Mouse (Mus musculus) G1E (cell line): ENCODE data around the gene Cend1.

Experiments
- CTCF ChIP-seq: IDR thresholded peaks from 2 replicates; pipeline ENCODE4 v1.5.1; 2012; ENCODE audit warnings: low read depth, low read length, inconsistent platforms, mixed read lengths
- GATA1 ChIP-seq: IDR thresholded peaks from 2 replicates; pipeline ENCODE4 v1.6.1; 2012; ENCODE audit warnings: borderline replicate concordance, low read length, inconsistent platforms, mixed read lengths
- GATA2 ChIP-seq: IDR thresholded peaks from 2 replicates; pipeline ENCODE4 v1.6.1; 2012; ENCODE audit warnings: low read depth, low read length, inconsistent platforms, borderline replicate concordance
- POLR2AphosphoS5 ChIP-seq: IDR thresholded peaks from 2 replicates; pipeline ENCODE4 v1.6.1; 2012; ENCODE audit warnings: low read depth, low read length, inconsistent platforms; ENCODE audit not compliant: insufficient replicate concordance
- TAL1 ChIP-seq: conservative IDR thresholded peaks from 2 replicates; pipeline ENCODE4 v1.6.1; 2012; ENCODE audit warnings: low read depth, low read length, inconsistent platforms, mixed read lengths

DNA sequence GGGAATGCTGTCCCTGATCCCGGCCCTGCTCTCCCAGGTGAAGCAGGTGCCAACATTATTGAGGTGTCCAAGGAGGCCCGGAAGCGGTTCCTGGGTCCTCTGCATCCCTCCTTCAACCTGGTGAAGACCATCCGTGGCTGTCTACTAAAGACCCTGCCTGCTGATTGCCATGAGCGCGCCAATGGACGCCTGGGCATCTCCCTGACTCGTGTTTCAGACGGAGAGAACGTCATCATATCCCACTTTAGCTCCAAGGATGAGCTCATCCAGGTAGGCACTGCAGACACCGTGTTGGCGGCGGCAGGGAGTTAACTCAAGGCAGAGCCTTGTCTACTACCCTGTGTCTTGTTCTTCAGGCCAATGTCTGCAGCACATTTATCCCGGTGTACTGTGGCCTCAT is 27.9 kb upstream of the Cend1 start:
- TF ChIP-seq POLR2AphosphoS5 (no peak), CTCF (no peak), GATA1 (no peak), TAL1 (no peak), GATA2 (no peak)
